Mouse (Mus musculus): ENCODE measurements at regions not wholly inside any gene's neighbourhood (a gene's known extent, or its start where the extent isn't known, plus 50 kb on each side); places are given as distances from the start of the nearest gene placed in this dataset.
A peak's percentile ranks its signal among the peaks of the same experiment; 100 is the strongest.

DNA sequence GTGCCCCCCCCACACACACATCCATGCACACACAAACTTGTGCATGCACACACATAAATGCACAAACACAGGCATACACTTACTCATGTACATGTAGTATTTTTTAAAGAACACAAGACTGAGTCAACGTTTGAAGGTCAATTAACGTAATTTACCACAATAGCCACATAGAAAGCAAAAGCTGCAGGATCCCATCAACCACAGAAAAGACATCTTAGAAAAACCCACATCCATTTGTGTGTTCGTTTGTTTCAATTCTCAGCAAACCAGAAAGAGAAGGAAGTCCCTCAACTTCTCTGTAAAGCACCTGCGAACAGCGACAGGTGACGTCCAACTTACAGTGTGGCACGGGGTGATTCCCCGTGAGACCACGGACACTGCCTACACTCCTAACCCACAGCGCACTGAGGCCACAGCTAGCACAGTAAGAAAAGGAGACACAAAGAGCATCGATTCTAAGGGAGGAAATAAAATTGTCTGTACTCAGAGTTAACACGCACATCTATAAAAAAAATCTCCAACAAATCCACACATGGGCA lies 53.8 kb downstream of the Dio3 start:
- H3K27ac ChIP-seq (replicated peaks), result no peak overlapping the region
- 90% methylated on average over 12 of the region's 12 CpGs for WGBS

DNA sequence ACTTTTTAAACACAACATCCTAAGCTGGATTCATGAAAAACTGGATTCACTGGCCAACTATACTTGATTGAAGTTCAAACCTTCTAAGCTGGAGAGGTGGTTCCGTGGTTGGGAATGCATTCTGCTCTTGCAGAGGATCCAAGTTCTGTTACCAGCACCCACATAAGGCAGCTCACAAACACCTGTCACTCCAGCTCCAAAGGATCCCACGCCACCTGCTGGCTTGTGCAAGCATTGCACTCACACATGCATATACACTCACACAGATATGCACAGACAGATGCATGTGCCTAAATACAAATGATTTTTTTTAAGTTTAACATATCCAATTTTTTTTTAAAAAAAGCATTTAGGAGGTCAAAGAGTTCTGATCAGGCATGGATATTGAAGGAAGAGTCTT lies 55.7 kb downstream of the Dio3 start:
- Histone ChIP-seq H3K36me3 (no peaks in the 10 kb centered on the region), H3K9me3 (replicated peaks) (no peaks in the 10 kb centered on the region), H3K4me1 (no peaks in the 10 kb centered on the region), H3K4me2 (no peak overlapping the region), H3K9ac (replicated peaks) (no peak overlapping the region), H3K4me3 (replicated peaks) (no peak overlapping the region), H3K27ac (replicated peaks) (no peak overlapping the region), H3K27me3 (replicated peaks) (no peaks in the 10 kb centered on the region)
- ATAC-seq (ENCODE audit: low FRiP score), result no peak
- 77% methylated on average over 2 of the region's 2 CpGs for WGBS

More for the DNA sequence above, 53.8 kb downstream of the Dio3 start:
- no peak overlapping the region for H3K9ac ChIP-seq (replicated peaks)
- H3K4me1 ChIP-seq, result no peaks in the 10 kb centered on the region
- ATAC-seq (ENCODE audit: low FRiP score), result no peak
- H3K4me2 ChIP-seq, result no peak overlapping the region
- H3K27me3 ChIP-seq (replicated peaks), result no peaks in the 10 kb centered on the region
- no peaks in the 10 kb centered on the region for H3K36me3 ChIP-seq
- H3K4me3 ChIP-seq (replicated peaks), result no peak overlapping the region
- H3K9me3 ChIP-seq (replicated peaks), result no peaks in the 10 kb centered on the region

GRCm38 (mm10) chr12:110344280-110344827 lies 65.5 kb downstream of the Dio3 start:
- no peak overlapping the region for H3K27ac ChIP-seq (replicated peaks)
- H3K4me2 ChIP-seq, result no peak overlapping the region
- H3K9me3 ChIP-seq (replicated peaks), result no peaks in the 10 kb centered on the region
- WGBS, result 85% methylated on average over 4 of the region's 4 CpGs
- no peak overlapping the region for H3K9ac ChIP-seq (replicated peaks)
- H3K4me1 ChIP-seq, result no peaks in the 10 kb centered on the region
- H3K4me3 ChIP-seq (replicated peaks), result no peak overlapping the region
- ATAC-seq (ENCODE audit: low FRiP score), result no peak
- no peaks in the 10 kb centered on the region for H3K36me3 ChIP-seq
- no peaks in the 10 kb centered on the region for H3K27me3 ChIP-seq (replicated peaks)

GRCm38 (mm10) chr12:110349621-110350020 lies 70.8 kb downstream of the Dio3 start:
- no peak overlapping the region for H3K9ac ChIP-seq (replicated peaks)
- H3K27ac ChIP-seq (replicated peaks), result no peak overlapping the region
- H3K27me3 ChIP-seq (replicated peaks), result no peaks in the 10 kb centered on the region
- H3K36me3 ChIP-seq, result no peaks in the 10 kb centered on the region
- H3K9me3 ChIP-seq (replicated peaks), result no peaks in the 10 kb centered on the region
- 0 out of 2 replicates have a peak, but pooled peaks cover 3% of the 10 kb centered on the region for H3K4me1 ChIP-seq
- H3K4me3 ChIP-seq (replicated peaks), result no peak overlapping the region
- 76% methylated on average over 1 of the region's 1 CpGs for WGBS
- H3K4me2 ChIP-seq, result no peak overlapping the region
- no peak for ATAC-seq (ENCODE audit: low FRiP score)

GRCm38 (mm10) chr12:110355851-110356250 lies 77.0 kb downstream of the Dio3 start:
- WGBS, result 75% methylated on average over 6 of the region's 6 CpGs
- Histone ChIP-seq H3K9ac (replicated peaks) (no peak overlapping the region), H3K4me1 (0 out of 2 replicates have a peak, but pooled peaks cover 3% of the 10 kb centered on the region), H3K9me3 (replicated peaks) (no peaks in the 10 kb centered on the region), H3K4me3 (replicated peaks) (no peak overlapping the region), H3K4me2 (no peak overlapping the region), H3K36me3 (no peaks in the 10 kb centered on the region), H3K27me3 (replicated peaks) (no peaks in the 10 kb centered on the region), H3K27ac (replicated peaks) (no peak overlapping the region)
- no peak for ATAC-seq (ENCODE audit: low FRiP score)

- Histone ChIP-seq H3K4me2 (no peak overlapping the region), H3K36me3 (no peaks in the 10 kb centered on the region), H3K27me3 (replicated peaks) (0 out of 2 replicates have a peak, but pooled peaks cover 5% of the 10 kb centered on the region), H3K27ac (replicated peaks) (no peak overlapping the region), H3K4me1 (no peaks in the 10 kb centered on the region), H3K9ac (replicated peaks) (no peak overlapping the region), H3K9me3 (replicated peaks) (no peaks in the 10 kb centered on the region), H3K4me3 (replicated peaks) (no peak overlapping the region)
- WGBS, result 97% methylated on average over 6 of the region's 6 CpGs
- ATAC-seq (ENCODE audit: low FRiP score), result no peak
Observed at GRCm38 (mm10) chr12:110367102-110367501, 79.8 kb upstream of the Ppp2r5c start.

DNA sequence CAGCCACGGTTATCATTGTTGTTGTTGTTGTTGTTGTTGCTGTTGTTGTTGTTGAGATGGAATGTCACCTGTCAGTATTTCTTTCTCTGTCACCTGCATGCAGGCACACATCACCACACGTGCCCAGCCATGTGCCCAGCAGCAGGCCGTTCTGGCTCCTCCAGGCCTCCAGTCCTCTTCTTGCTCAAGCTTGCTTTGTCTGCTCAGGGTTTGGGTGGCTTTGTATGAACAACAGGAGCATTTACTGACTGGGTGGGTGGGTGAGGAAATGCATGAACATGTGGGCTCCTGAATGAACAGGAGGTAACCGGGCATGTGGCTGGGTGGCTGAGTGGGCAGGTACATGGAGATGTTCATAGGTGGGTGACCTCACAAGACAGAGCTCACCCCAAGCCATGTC lies 79.1 kb upstream of the Ppp2r5c start:
- H3K9me3 ChIP-seq (replicated peaks), result no peaks in the 10 kb centered on the region
- no peak overlapping the region for H3K9ac ChIP-seq (replicated peaks)
- WGBS, result 90% methylated on average over 4 of the region's 4 CpGs
- H3K4me1 ChIP-seq, result peaks cover 1% of the 10 kb centered on the region; the same call in 1 of the 2 replicates
- H3K27ac ChIP-seq (replicated peaks), result no peak overlapping the region
- H3K36me3 ChIP-seq, result no peaks in the 10 kb centered on the region
- H3K4me3 ChIP-seq (replicated peaks), result no peak overlapping the region
- H3K4me2 ChIP-seq, result no peak overlapping the region
- ATAC-seq (ENCODE audit: low FRiP score), result no peak
- 0 out of 2 replicates have a peak, but pooled peaks cover 5% of the 10 kb centered on the region for H3K27me3 ChIP-seq (replicated peaks)

DNA sequence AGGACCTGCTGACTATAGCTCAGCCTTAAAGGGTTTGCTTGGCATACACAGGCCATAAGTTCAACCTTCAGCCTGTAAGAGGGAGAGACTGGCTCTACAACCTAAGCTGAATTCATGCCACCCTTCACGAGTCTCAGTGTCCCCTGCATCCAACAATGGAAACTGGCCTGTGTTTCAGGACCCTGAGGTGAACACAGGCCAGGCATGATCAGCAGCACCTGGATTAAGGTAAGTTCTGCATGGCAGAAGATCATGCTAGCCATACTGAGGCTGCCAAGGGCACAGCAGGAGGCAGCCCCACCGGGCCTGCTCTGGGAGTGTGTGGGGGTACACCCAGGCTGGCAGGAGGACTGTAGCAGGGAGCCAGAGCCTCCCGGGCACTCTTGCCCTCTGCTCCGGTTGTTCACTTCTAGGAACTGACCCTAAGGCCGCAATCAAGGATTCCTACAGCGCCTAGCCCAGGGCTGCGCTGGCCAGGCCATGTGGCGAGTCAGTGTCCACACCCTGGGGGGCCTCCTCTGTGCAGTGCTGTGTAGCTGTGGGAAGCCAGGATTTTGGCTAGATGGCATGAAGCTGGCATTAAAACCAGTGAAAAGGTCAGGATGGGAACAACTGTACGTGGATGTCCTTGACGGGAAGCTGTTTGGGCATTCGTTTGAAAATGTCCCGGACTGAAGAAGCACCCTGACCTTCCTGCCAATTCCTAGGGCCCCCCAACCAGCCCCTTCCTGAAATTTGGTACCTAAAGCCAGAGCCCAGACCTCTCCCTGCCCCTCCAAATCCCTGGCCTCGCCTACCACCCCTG lies 74.8 kb upstream of the Ppp2r5c start:
- Histone ChIP-seq H3K4me1 (peaks cover 34% of the 10 kb centered on the region), H3K36me3 (no peaks in the 10 kb centered on the region), H3K4me3 (replicated peaks) (no peak overlapping the region), H3K27me3 (replicated peaks) (peaks cover 16% of the 10 kb centered on the region), H3K27ac (replicated peaks) (no peak overlapping the region), H3K9me3 (replicated peaks) (no peaks in the 10 kb centered on the region), H3K4me2 (no peak overlapping the region), H3K9ac (replicated peaks) (no peak overlapping the region)
- 73% methylated on average over 13 of the region's 13 CpGs for WGBS
- ATAC-seq (ENCODE audit: low FRiP score), result no peak

GRCm38 (mm10) chr12:110372986-110373385 lies 73.9 kb upstream of the Ppp2r5c start:
- ATAC-seq (ENCODE audit: low FRiP score), result no peak
- 41% methylated on average over 9 of the region's 9 CpGs for WGBS
- no peak overlapping the region for H3K9ac ChIP-seq (replicated peaks)
- H3K4me1 ChIP-seq, result peaks cover 34% of the 10 kb centered on the region
- no peaks in the 10 kb centered on the region for H3K9me3 ChIP-seq (replicated peaks)
- H3K36me3 ChIP-seq, result no peaks in the 10 kb centered on the region
- no peak overlapping the region for H3K4me3 ChIP-seq (replicated peaks)
- H3K27me3 ChIP-seq (replicated peaks), result peaks cover 16% of the 10 kb centered on the region
- no peak overlapping the region for H3K27ac ChIP-seq (replicated peaks)
- H3K4me2 ChIP-seq, result peak overlapping the region; percentile 49

GRCm38 (mm10) chr12:110373408-110374065 lies 73.4 kb upstream of the Ppp2r5c start:
- Histone ChIP-seq H3K4me3 (replicated peaks) (0 out of 2 replicates have a peak overlapping the region, but pooled peaks have one; percentile 12), H3K36me3 (no peaks in the 10 kb centered on the region), H3K4me2 (peak overlapping the region; percentile 49), H3K9ac (replicated peaks) (no peak overlapping the region), H3K27ac (replicated peaks) (no peak overlapping the region), H3K27me3 (replicated peaks) (peaks cover 16% of the 10 kb centered on the region), H3K9me3 (replicated peaks) (no peaks in the 10 kb centered on the region), H3K4me1 (peaks cover 34% of the 10 kb centered on the region)
- 4% methylated on average over 27 of the region's 27 CpGs for WGBS
- ATAC-seq (ENCODE audit: low FRiP score), result peak; percentile 85

DNA sequence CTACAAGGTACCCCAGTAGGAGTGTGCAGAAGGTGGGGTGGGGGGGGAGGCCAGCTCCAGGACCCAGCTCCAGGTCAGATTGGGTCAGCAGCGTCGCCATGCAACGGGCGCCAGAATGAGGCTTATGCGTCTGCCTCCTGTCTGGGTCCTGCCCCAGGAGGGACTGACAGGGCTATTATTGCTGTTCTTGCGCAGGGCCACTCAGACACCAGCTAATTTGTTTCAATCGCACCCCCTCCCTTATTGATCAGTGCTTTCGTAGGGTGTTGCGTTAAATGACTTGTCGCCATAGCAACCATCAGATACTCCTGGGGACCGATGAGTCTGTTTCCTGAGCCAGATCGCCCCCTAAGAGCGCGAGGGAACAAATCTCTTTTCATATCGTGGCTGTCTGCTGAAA lies 71.8 kb upstream of the Ppp2r5c start:
- peak overlapping the region; percentile 35 for H3K4me2 ChIP-seq
- peaks cover 40% of the 10 kb centered on the region for H3K4me1 ChIP-seq
- H3K9ac ChIP-seq (replicated peaks), result no peak overlapping the region
- no peaks in the 10 kb centered on the region for H3K9me3 ChIP-seq (replicated peaks)
- H3K36me3 ChIP-seq, result no peaks in the 10 kb centered on the region
- peaks cover 16% of the 10 kb centered on the region for H3K27me3 ChIP-seq (replicated peaks)
- H3K27ac ChIP-seq (replicated peaks), result no peak overlapping the region
- ATAC-seq (ENCODE audit: low FRiP score), result no peak
- WGBS, result 6% methylated on average over 15 of the region's 15 CpGs
- H3K4me3 ChIP-seq (replicated peaks), result no peak overlapping the region
